Mouse (Mus musculus) erythroblast, adult 5-6 weeks (primary cell): ENCODE measurements around the gene Acvr1b. TPM values are rescaled to one million over a fixed set of nuclear protein-coding genes. Genes with fewer than 3 reads are reported as not detected.

Experiments used
- ATAC-seq: replicated peaks from 2 replicates; pipeline ENCODE4 v1.8.0; 2016; ENCODE audit warnings: moderate number of reproducible peaks, mild to moderate bottlenecking, moderate TSS enrichment, inconsistent platforms; ENCODE audit not compliant: poor library complexity, low FRiP score, severe bottlenecking
- total RNA-seq, 2 experiments: library from RNA; stranded (forward) in 1 of 2; stranded (reverse) in 1 of 2; fragments of 150-400 nt in 1 of 2; fragments of 200-764, 138-1000 nt in 1 of 2; gene quantifications; 2 replicates each; pipeline versions ENCODE4 v1.2.3 to v1.2.4; 2015 to 2017; ENCODE audit warnings: low replicate concordance in 2 of 2

Acvr1b gene
- total RNA-seq (2015; ENCODE audit: low replicate concordance) (0.38 and 0.84 TPM in 2 replicates), total RNA-seq (2017; ENCODE audit: low replicate concordance) (2.6 and 2.9 TPM in 2 replicates)

- no peak for ATAC-seq
These were observed at the start of gene Acvr1b for GRCm38 (mm10) chr15:101173421-101174211. Gene Acvr1b, plus strand, starts transcription at chr15:101174067.

DNA sequence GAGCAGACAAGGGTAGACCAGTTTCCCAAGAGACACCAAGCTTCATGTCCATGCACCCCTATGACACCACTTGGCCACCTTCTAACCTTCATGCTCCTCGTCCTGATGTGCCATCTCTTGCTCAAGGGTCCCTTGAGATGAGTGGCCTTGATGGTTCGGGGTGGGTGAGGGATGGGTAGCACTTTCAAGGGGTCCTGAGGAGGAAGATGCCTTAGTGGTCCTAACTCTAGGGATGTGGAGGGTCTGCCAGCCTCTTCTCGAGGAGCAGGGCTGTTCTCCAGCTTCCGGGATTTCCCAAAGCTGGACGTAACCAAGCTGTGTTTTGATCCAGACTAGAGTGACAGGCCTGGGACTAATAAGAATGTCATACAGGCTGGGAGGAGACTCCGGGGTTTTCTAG is 48.3 kb upstream of the Acvr1b start:
- no peak for ATAC-seq

GRCm38 (mm10) chr15:101126876-101127544 is 46.9 kb upstream of the Acvr1b start:
- no peak for ATAC-seq

GRCm38 (mm10) chr15:101128181-101129089 is 45.4 kb upstream of the Acvr1b start, which contains the start of gene Acvrl1:
Gene Acvrl1, plus strand, starts transcription at chr15:101128522.
- ATAC-seq: no peak

GRCm38 (mm10) chr15:101129412-101129811 is 44.5 kb upstream of the Acvr1b start:
- no peak for ATAC-seq

- no peak for ATAC-seq
These were observed 42.4 kb upstream of the Acvr1b start for GRCm38 (mm10) chr15:101131498-101131897.

GRCm38 (mm10) chr15:101132041-101132440 is 41.8 kb upstream of the Acvr1b start:
- ATAC-seq: no peak

GRCm38 (mm10) chr15:101132761-101133160 is 41.1 kb upstream of the Acvr1b start:
- no peak for ATAC-seq

GRCm38 (mm10) chr15:101133993-101134704 is 39.7 kb upstream of the Acvr1b start:
- ATAC-seq: no peak

DNA sequence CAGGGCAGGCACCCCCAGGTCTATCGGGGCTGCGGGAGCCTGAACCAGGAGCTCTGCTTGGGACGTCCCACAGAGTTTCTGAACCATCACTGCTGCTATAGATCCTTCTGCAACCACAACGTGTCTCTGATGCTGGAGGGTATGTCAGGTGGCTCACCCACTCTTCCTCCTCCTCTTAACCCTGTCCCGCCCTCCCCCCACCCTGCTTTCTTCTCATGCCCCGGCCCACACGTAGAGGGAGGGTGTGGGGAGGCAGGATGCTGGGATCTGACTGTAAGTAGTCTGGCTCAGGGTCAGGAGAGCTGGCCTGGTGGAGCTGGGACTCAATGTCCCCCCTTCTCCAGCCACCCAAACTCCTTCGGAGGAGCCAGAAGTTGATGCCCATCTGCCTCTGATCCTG is 38.5 kb upstream of the Acvr1b start:
- no peak for ATAC-seq

DNA sequence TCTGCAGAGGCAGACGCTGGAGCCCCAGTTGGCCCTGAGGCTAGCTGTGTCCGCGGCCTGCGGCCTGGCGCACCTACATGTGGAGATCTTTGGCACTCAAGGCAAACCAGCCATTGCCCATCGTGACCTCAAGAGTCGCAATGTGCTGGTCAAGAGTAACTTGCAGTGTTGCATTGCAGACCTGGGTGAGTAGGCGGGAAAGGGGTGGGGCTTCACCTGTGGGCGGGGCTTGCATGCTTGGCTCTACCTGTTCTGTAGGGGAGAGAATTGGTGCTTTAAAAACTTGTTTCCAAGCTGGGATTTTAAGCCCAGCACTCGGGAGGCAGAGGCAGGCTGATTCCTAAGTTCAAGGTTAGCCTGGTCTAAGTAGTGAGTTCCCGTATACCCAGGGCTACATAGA is 36.4 kb upstream of the Acvr1b start:
- no peak for ATAC-seq

GRCm38 (mm10) chr15:101138675-101139074 is 35.2 kb upstream of the Acvr1b start:
- ATAC-seq: no peak

DNA sequence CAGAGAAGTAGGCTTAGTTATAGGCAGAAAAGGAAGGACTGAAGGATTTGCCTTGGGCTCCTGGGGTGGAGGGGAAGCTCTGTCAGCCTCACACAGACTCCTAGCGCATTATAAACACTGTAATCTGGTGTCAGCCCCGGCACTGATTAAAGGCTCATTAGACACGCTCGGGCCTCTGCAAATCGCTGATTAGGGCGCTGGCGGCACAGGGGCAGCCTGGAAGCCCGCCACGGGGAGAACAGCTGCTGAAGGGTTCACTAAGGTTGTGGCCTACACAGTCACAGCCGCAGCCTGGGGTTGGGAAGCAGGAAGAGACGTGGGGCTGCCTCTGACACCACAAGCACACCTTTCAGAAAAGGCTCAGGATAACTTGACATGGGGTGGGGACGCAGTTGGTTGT is 34.0 kb upstream of the Acvr1b start:
- no peak for ATAC-seq

- no peak for ATAC-seq
These were observed 33.3 kb upstream of the Acvr1b start for GRCm38 (mm10) chr15:101140587-101140986.

DNA sequence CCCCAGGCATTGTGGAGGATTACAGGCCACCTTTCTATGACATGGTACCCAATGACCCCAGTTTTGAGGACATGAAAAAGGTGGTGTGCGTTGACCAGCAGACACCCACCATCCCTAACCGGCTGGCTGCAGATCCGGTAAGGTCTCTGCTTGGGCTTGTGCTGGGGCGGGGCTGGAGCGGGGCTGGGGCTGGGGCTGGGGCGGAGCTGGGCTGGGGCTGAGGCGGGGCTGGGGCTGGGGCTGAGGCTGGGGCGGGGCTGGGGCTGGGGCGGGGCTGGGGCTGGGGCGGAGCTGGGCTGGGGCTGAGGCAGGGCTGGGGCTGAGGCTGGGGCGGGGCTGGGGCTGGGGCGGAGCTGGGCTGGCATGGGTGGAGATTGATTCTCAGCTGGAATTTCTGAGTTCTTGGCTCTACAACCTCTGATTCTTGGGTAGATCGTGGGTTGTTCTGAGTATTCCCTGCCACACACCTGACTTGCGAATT is 32.8 kb upstream of the Acvr1b start:
- ATAC-seq: no peak

DNA sequence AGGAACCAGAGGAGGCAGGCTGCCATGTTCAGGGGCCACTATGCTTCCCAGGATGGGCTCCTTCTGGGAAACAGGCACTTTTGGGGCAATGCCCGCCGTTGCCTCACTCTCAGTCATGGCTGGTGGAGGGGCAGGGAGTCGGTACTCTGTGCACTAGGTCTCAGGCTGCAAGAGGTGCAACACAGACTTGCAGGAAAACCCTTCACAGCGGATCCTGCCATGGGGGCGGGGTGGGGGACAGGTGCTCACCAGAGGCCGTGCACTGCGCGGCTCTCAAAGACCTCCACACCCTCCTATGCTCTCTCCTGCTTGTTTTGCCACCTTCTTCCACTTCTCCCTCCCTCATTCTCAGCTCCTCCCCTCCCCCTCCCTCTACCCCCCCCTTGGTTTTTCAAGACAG is 31.2 kb upstream of the Acvr1b start:
- no peak for ATAC-seq

GRCm38 (mm10) chr15:101143494-101143893 is 30.4 kb upstream of the Acvr1b start:
- no peak for ATAC-seq

DNA sequence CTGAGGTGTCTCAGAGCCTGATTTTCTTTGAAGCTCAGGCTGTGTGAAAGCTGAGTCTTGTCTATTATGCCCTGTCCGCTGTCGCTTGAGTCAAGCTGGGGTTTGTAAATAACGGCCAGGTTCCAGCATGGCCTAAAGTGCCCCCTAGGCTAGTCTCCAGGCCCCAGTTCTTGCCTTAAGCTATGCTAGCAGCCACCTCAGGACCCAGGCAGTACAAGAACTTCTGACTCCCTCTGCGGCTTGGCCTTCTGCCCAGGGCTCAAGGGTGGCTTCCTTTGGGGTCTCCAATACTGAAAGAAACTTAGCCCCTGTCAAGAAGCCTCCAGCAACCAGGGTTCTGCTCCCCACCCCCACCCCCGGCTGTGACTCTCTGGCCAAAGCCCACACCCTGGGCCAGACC is 29.7 kb upstream of the Acvr1b start:
- ATAC-seq: no peak

- ATAC-seq: no peak
These were observed 29.1 kb upstream of the Acvr1b start for GRCm38 (mm10) chr15:101144779-101145178.
